In genomic region chr17:25188150-25189031, GRCm38 (mm10) we compare ENCODE assay signal across 8 mouse cellular contexts. TPM values are rescaled to one million over a fixed set of nuclear protein-coding genes. Genes with fewer than 3 reads are reported as not detected.
DNase-seq lines count a peak whose midpoint lies in the region; ATAC-seq and TF ChIP-seq lines count a peak whose summit lies in the region.

TSS of gene Unkl (plus strand) at chr17:25188397.

- 0 out of 4 replicates have a peak, but pooled peaks of 1 of the 2 experiments have one; percentile 8 for ATAC-seq in hematopoietic stem cell, adult 5-6 weeks (replicated peaks in 1 of 2; ENCODE audit: insufficient read depth in 1 of 2, low FRiP score in 2 of 2, low TSS enrichment in 1 of 2, low read depth in 1 of 2, poor library complexity in 2 of 2, severe bottlenecking in 2 of 2)

- peaks cover 9% of the 10 kb centered on the region; the same call in 1 of the 2 replicates for H3K36me3 ChIP-seq in ES-E14 (ENCODE audit: control insufficient read depth, insufficient read depth, low read length, poor library complexity, severe bottlenecking)

- in situ Hi-C loops in ES-E14 (cut with MboI; ENCODE audit: low sequenced_read_pairs in 2 of 2, unreplicated experiment in 2 of 2), result no loop called here

- H3K4me1 ChIP-seq in ES-E14 (ENCODE audit: control insufficient read depth in 2 of 2, insufficient read depth in 2 of 2, low read length in 2 of 2, poor library complexity in 1 of 2), result peaks cover 0 to 2% of the 10 kb centered on the region in 2 experiments; a peak in 1 of 4 replicates

- no peak for DNase-seq in ES-E14 (ENCODE audit: low read depth, low spot score)
- peak; percentile 31 to 77 for DNase-seq in cerebellum, adult 18-20 months
- DNase-seq in forelimb bud, embryonic 11.5 days (ENCODE audit: low read depth, low spot score), result peak; percentile 54
- peak; percentile 70 to 82 for DNase-seq in layer of hippocampus, postnatal 10 days (ENCODE audit: low spot score in 2 of 2)
- DNase-seq in lung, postnatal 14 days, result peak; percentile 80
- DNase-seq in retina, adult 2 months (ENCODE audit: low read depth, low spot score), result peak; percentile 30
- DNase-seq in thymus, postnatal 25 days, result peak; percentile 86

- H3K9ac ChIP-seq in ES-E14 (ENCODE audit: insufficient read depth, low read depth, low read length, poor library complexity, severe bottlenecking), result peak within 1 kb of the TSS; percentile 88

- H3K9me3 ChIP-seq in ES-E14 (ENCODE audit: control insufficient read depth, insufficient read depth, low read depth, low read length), result no peaks in the 10 kb centered on the region

- peak within 1 kb of the TSS; percentile 59; the same call in 1 of the 2 replicates for H3K27ac ChIP-seq in ES-E14 (ENCODE audit: insufficient read depth, low read depth, low read length, poor library complexity, severe bottlenecking)

- peak within 1 kb of the TSS; percentile 90 to 92 for H3K4me3 ChIP-seq in ES-E14 (ENCODE audit: insufficient read depth in 1 of 2, low read depth in 1 of 2, low read length in 2 of 2, poor library complexity in 1 of 2, severe bottlenecking in 1 of 2)

TF ChIP-seq in ES-E14, 5 proteins besides CTCF, POLR2A, EP300 and RAD21:
- TF ChIP-seq ZNF384 (IDR thresholded peaks at IDR 0.05; ENCODE audit: low read depth, low read length) (no peak), CHD2 (IDR thresholded peaks at IDR 0.05; ENCODE audit: low read depth, low read length) (no peak), ZC3H11A (IDR thresholded peaks at IDR 0.05; ENCODE audit: borderline replicate concordance, low read depth, low read length) (no peak), MAFK (IDR thresholded peaks at IDR 0.05; ENCODE audit: insufficient read depth, low read depth, low read length) (no peak), HCFC1 (IDR thresholded peaks at IDR 0.05; ENCODE audit: borderline replicate concordance, insufficient read depth, low read length) (no peak)

RNA-seq across cellular contexts. Expression of gene Unkl, which starts in this region (rescaled TPM):
- 12.4 and 14.8 TPM in 2 replicates for total RNA-seq in ES-E14 (2012; rRNA removed)
- total RNA-seq in hematopoietic stem cell, adult 5-6 weeks (2017), result 11.6 and 14.4 TPM in 2 replicates
- 10 to 100 TPM; 32.0 to 33.7 TPM for total RNA-seq in layer of hippocampus, postnatal 10 days (2021)
